Mouse (Mus musculus) cerebellum, postnatal 4 days (tissue): ENCODE data around the gene 4632433K11Rik.
A peak's percentile ranks its signal among the peaks of the same experiment; 100 is the strongest.

Source experiments
- DNase-seq, 2 experiments: peaks; one replicate each; pipeline ENCODE4 v3.0.0; 2022; ENCODE audit warnings: low spot score in 2 of 2, mixed read lengths in 1 of 2

The 4632433K11Rik gene

DNA sequence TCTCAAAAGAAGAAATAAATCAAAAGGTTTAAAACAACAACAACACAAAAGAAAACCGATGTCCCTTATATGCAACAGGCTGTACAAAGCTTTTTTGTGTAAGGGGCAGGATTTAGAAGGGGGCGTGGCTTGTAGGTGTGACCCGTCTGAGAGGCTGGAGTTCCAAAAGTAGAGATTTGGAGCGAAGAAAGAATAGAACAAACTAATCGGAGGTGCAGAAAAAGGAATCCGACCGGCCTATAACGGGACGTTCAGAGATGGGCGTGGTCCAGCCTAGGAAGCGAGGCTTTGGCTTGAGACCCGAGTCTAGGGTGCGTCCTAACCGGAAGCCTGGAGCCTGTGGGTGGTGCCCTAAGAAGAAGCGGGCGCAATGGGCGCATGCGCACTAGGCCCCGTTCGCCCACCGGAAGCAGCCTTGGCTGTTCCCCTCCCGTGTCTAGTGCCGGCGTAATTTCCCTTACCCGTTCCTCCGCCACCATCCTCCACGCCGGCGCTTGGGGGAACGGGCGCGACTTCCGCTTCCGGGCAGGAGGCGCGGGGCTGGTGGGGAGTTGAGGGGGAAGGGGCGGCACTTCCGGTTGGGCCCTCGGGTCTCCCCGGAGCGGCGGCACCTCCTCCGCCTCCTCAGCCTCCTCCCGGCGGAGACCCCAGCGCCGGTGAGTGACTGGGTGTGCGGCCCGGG, 13.8 kb upstream of the 4632433K11Rik start, which contains the start of the genes Zfp865 and Ccdc106:
TSS of gene Zfp865 (plus strand) at position 377 of the 682 bp plus-strand sequence.
TSS of gene Ccdc106 (plus strand) at position 554 of the 682 bp plus-strand sequence.
- peak; percentile 97 to 98 for DNase-seq

DNA sequence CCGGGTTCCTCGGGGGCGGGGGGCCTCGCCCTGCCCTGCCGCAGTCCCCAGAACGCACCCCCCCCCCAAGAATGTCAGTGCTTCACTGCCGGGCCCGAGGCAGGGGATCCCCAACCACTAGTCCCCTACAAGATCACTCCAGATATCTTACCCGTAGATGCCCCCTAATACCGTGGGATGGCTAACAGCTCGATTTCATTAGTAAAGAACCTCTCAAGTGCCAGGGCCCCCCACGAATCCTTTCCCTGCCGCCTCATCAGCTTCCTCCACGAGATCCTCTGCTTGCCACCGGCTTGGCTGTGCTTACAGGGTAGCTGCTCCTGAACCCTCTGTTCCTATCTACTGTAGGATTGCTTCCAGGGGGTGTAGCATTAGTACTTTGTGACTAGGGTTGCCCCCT, 13.2 kb upstream of the 4632433K11Rik start:
- no peak for DNase-seq

DNA sequence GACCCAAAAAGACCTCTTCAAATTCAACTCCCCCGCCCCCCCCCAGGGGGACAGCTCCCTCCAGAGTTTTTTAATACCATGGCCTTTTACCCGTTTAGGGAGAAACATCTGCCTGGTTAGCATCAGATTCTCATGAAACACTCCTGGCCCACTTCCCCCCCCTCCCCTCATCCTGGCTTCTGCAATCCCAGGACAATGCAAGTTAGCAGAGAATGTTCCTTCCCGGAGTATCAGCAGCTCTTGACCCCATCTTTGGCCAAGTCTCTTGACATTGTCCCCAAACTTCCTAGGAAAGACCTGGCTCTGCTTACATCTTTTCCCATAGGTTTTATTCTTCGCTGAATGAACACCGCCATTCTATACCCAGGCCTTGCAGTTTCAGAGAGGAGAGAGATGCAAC, 12.7 kb upstream of the 4632433K11Rik start:
- no peak for DNase-seq

DNA sequence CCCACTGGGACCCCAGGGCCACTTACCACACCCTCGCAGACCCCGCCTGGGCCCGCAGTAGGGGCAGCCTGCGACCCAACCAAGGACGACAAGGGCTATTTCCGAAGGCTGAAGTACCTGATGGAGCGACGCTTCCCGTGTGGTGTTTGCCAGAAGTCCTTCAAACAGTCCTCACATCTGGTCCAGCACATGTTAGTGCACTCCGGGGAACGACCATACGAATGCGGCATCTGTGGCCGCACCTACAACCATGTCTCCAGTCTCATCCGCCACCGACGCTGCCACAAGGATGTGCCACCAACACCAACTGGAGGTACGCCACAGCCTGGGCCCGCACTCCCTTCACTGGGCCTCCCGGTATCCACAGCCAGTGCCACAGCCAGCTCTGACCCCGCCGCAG, 4.4 kb upstream of the 4632433K11Rik start:
- no peak for DNase-seq

DNA sequence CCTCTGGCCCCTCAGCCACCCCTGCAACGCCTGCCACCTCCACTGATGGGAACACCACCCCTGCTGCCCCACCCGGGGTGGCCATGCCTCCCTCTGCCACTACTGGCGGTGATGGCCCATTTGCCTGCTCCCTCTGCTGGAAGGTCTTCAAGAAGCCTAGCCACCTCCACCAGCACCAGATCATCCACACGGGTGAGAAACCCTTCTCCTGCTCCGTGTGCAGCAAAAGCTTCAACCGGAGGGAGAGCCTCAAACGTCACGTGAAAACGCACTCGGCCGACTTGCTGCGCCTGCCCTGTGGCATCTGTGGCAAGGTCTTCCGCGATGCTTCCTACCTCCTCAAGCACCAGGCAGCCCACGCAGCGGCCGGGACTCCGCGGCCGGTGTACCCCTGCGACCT, 4.0 kb upstream of the 4632433K11Rik start:
- DNase-seq, result no peak

DNA sequence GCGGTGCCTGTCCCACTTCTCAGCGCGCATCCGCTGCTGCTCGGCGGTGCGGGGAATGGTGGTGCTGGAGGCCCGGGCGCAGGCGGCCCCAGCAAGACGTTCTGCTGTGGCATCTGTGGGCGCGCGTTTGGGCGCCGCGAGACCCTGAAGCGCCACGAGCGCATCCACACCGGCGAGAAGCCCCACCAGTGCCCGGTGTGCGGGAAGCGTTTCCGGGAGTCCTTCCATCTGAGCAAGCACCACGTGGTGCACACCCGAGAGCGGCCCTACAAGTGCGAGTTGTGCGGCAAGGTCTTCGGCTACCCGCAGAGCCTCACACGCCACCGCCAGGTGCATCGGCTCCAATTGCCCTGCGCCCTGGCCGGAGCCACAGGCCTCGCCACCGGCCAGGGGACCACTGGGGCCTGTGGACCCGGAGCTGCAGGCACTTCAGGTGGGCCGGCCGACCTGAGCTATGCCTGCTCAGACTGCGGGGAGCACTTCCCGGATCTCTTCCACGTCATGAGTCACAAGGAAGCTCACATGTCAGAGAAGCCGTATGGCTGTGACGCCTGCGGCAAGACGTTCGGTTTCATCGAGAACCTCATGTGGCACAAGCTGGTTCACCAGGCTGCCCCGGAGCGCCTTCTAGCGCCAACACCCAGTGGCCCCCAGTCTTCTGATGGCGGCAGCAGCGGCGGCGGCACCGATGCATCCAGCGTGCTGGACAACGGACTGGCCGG, 3.2 kb upstream of the 4632433K11Rik start:
- no peak for DNase-seq

DNA sequence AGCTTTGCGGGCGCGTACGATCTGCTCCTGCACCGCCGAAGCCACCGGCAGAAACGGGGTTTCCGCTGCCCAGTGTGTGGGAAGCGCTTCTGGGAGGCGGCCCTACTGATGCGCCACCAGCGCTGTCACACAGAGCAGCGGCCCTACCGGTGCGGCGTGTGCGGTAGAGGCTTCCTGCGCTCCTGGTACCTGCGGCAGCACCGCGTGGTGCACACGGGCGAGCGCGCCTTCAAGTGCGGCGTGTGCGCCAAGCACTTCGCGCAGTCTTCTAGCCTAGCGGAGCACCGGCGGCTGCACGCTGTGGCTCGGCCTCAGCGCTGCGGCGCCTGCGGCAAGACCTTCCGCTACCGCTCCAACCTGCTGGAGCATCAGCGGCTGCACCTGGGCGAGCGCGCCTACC, 2.4 kb upstream of the 4632433K11Rik start:
- DNase-seq, result no peak

DNA sequence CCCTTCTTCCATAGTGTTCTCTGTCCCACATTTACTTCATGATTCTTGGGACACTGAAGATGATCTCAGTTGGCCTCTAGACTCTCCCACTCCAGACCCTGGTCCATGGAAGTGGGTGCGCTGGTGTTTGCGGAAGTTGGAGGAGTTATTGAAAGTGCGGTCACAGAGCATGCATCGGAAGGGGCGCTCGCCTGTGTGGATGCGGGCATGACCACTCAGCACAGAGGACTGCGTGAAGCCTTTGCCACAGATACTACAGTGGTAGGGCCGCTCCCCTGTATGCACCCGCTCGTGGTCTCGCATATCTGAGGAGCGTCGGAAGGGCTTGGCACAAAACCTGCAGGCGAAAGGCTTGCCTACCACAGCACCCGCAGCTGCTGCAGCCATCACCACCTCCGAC, 1.7 kb downstream of the 4632433K11Rik start:
- no peak for DNase-seq

DNA sequence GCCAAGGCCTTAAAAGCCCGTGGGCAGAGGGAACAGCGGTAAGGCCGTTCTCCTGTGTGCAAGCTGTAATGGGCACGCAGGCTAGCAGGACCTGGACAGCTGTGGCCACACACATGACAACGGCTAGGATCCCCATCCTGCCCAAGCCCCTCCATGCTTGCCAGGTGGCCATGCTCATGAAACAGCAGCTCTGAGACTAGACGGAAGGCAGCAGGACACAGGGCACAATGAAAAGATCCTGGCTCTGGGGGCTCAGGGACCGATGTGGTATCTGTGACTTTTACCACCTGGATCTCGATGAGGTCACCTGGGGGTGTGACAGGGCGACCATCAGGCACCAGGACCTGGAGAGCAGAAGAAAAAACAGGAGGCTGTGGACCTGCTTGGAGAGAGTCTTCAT, 2.2 kb downstream of the 4632433K11Rik start:
- DNase-seq, result no peak

DNA sequence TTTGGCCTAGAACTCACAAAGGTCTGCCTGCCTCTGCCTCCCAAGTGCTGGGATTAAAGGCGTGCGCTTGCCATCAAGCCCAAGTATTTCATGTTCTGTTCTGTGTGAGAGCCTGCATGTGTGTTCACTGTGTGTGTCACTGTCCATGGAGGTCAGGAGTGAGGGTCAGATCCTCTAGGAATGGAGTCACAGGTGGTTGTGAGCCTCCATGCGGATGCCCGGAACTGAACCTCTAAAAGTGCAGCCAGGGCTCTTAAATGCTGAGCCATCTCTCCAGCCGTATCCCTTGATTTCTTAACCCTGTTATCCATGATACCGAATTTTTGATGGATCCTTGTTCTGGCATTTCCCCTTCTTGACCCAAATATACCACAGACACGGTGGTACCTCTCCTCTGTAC, 3.1 kb downstream of the 4632433K11Rik start:
- DNase-seq, result no peak

DNA sequence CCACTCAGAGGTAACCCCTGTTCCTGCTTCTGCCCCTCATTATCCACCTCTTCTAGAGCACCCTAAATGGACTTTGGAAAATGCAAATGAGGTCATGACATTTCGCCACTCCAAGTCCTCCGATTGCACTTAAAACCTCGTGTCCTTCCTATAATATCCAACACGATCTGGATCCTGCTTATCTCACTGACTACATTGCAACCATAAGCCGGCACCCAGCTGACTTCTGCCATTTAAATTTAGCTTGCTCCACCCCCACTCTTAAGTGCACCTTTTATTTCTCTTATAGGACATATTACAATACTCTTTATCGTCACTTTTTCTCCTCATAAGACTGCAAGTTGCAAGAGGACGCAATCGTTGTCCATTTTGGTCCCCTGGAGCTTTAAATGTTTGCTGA, 3.5 kb downstream of the 4632433K11Rik start:
- DNase-seq, result no peak

DNA sequence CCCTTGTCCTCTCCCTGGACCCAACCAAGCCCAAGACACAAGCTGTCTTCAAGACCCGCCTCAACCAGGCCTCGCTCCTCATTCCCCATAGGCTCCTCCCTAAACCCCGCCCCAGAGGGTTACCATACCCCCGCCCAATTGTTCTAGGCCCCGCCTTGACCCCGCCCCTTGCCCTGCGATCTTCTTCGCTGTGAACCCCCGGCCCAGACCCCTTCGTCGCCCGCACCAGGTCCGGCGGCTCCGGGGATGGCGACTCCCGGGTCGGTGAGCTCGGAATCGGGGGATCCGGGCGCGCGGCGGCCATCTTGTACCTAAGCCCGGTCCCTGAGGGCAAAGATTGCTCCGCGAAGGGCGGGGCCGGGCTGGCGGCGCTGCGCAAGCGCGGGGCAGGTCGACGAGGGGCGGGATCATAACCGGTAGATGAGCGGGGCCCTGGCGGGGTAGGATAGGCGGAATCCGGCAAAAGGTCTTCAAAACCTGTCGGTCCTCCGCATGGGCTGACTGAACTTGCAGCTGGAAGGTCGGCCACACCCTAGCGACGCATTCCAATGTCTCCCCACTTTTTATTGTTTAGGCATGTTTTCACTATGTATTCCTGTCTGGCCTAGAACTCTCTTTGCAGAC, 4.3 kb downstream of the 4632433K11Rik start, which contains the start of gene Zfp784:
TSS of gene Zfp784 (minus strand) at position 338 of the 624 bp plus-strand sequence.
- DNase-seq, result peak; percentile 72 to 93

DNA sequence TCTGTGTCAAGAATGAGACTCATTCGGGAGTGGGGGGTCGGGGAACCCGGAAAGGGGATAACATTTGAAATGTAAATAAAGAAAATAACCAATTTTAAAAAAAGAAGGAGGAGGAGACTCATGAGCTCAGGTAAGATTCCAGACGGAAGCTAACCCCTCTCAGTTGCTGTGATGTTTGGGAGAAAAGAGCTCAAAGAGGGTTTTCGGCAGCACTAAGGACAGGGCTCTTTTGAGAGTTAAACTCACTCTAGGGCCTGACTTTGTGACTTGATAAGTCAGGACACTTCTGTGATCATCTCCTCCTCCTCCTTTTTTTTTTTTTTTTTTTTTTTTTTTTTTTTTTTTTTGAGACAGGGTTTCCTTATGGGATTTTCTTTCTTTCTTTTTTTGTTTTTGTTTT, 5.0 kb downstream of the 4632433K11Rik start:
- DNase-seq, result no peak

DNA sequence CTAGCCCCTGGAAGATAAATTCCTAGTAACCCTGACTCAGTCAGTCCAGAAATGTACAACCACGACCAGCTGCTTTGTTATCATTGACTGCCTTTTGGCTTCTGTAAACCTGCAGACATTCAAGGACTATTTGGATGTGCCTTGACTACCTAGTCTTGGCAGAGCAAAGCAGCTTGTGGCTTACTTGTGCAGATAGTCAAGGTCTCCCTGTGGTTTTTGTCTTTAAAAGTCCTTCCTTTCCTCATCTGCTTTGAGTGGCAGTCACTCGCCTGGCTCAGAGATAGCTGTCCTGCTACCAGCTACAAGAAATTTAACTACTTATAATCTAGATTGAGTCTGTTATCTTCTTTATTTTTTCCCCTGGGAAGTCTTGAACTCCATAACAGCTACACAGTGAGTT, 11.1 kb downstream of the 4632433K11Rik start:
- DNase-seq, result no peak

DNA sequence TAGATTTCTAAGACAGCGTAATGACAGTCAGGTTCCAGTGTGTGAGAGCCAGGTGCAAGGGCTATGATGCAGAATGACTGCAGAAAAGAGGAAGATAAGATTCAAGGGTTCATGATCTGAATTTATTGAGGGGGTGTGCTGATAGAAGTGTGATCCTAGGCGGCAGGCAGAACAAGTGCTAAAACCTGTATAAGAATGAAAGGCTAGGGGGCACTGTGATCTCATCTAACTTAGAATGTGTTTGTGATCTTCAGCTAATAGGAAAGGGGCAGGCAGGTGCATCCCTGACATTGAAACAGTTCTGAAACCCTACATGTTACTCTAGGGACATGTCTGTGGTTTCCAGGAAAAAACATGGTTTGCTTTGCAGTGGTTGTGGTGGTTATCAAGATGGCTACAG, 12.2 kb downstream of the 4632433K11Rik start:
- no peak for DNase-seq

DNA sequence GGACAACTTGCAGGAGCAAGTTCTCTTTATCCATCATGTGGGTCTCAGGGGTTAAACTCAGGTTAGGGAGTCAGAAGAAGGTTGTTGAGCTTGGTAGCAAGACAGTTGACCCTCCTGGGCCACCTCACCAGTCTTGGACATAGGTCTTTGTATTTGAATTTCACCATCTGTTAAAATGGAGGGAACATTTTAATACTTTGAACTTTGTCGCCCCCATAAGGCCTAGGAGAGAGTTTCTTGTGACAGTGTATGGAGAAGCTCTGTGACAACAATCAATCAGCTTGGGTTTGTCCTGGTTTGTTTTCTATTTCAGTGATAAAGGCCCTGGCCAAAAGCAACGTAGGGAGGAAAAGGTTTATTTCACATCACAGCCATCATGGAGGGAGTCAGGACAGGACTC, 13.4 kb downstream of the 4632433K11Rik start:
- no peak for DNase-seq

DNA sequence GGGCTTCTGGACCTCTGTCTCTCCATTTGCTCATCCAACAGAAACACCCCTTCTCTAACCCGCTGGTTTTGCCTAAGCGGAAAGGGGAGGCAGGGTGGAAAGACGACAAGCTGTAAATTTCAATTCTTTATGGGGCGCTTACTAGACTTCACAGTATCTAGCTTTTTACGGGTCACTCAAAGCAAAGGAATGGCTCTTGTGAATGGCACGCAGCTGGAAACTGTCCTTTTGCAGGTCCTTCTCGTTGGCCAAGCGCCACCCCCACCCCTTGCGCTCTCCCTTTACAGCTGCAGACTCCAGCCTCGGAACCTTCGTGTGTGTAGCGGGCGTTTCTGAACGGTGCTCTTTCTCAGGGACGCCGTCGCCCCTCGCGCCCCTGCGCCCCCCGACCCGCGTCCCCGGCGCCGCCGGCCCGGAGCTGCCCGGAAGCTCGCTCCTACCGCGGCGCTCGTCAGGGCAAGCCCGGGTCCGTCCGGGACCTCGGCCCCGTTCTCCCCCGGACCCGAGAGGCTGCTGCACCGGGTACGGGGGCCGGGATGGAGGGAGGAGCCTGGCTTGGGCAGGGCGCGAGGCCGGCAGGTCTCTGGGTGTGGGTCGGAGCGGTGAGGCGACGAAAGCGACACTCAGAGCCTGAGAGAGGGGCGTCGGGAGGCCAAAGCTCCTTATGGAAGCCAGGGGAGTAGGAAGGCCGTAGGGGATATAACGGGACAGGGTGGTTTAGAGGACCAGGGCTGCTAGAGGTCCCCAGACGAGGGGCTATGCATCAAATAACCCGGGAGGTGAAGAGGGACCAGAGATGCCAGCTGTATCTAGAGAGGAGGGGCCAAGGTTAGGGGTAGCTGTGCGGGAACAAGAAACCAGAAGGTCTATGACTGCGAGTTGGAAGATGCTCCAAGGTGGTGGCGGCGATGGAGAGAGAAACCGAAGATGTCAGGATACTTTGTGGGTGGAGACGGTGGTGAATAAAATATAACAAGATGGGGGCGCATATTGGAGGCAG, 17.6 kb downstream of the 4632433K11Rik start, which contains the start of gene Zfp580:
TSS of gene Zfp580 (plus strand) at position 346 of the 1,000 bp plus-strand sequence.
- peak; percentile 70 to 83 for DNase-seq

DNA sequence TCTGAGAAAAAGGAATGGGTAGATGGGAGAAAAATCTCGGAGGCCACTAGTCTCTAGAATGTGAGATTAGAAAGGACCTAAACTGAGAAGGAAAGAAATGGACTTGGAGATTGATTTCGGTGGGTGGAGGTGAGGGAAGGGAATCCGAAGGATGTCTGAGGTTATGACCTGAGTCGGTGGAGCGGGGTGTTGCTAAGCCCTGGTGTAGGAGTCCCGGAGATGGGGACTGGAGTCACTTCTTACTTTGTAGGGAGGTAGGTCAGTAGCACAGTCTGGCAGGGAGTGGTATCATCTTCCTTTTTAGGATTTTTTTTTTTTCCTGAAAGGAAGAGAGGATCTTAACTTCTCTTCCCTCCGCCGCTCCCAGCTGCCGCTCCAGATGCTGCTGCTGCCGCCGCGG, 18.5 kb downstream of the 4632433K11Rik start:
- DNase-seq, result no peak

DNA sequence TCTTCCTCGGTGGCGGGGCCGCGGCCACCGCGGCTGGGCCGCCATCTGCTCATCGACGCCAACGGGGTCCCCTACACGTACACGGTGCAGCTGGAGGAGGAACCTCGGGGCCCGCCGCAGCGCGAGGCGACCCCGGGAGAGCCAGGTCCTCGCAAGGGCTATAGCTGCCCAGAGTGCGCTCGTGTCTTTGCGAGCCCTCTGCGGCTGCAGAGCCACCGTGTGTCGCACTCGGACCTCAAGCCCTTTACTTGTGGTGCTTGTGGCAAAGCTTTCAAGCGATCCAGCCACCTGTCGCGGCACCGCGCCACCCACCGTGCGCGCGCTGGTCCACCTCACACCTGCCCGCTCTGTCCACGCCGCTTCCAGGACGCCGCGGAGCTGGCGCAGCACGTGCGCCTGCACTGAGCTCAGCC, 19.0 kb downstream of the 4632433K11Rik start:
- no peak for DNase-seq

DNA sequence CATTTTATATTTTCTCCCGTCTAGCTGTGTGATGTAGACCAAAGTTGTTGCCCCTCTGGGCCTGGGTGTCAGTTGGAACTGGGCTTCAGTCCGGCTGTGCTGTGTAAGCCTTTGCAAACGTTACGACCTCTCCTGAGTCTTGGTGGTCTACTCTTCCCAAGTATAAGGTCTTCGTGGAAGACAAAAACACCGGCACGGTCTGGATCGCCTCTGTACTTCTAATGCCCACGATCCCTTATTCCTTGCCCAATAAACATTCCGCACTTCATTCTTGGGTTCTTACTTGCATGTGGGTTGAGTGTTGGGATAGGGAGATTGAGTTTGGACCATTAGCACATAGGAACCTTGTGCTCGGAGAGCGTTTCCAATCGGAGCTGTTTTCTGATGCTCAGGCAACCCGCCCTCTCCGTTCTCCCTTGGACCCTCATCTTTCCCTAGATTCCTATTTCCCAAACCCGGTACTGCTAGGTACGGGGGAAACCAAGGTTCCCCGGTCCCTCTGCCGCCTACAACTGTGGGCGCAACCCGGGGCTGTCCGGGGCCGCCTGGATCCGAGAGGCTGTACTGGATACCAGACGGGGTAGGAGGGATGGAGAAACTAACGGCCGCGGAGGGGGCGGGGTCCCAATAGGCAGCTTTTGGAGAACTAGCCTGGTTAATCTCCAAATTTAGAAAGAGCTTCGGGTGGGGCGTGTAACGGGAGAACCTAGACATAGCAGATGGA, 19.7 kb downstream of the 4632433K11Rik start:
- no peak for DNase-seq
